Mouse (Mus musculus) small intestine, adult 2 months (tissue): ENCODE measurements around the gene Rap1gap2. TPM values are rescaled to one million over a fixed set of nuclear protein-coding genes. Genes with fewer than 3 reads are reported as not detected.

ENCODE experiments used
- H3K27ac ChIP-seq: fragments of 200-500 bp; 2 replicates; pipeline ENCODE4 v1.5.1; 2012; ENCODE audit warnings: low read depth, low read length, control low read depth, inconsistent platforms; ENCODE audit not compliant: insufficient read depth
- H3K27me3 ChIP-seq: fragments of 200-500 bp; 2 replicates; pipeline ENCODE4 v1.6.1; 2012; ENCODE audit warnings: mild to moderate bottlenecking, moderate library complexity, low read length, inconsistent platforms; ENCODE audit not compliant: control insufficient read depth, insufficient read depth
- H3K36me3 ChIP-seq: fragments of 200-500 bp; 2 replicates; pipeline ENCODE4 v1.6.1; 2012; ENCODE audit warnings: mild to moderate bottlenecking, low read length, control low read depth, inconsistent platforms; ENCODE audit not compliant: control insufficient read depth, insufficient read depth
- H3K4me1 ChIP-seq: fragments of 200-500 bp; 2 replicates; pipeline ENCODE4 v1.6.1; 2012; ENCODE audit warnings: low read length, inconsistent platforms, mixed read lengths; ENCODE audit not compliant: control insufficient read depth, insufficient read depth, insufficient read length
- H3K4me3 ChIP-seq: fragments of 200-500 bp; 2 replicates; pipeline ENCODE4 v1.5.1; 2012; ENCODE audit warnings: low read depth, mild to moderate bottlenecking, control low read depth, inconsistent platforms, low read length, moderate library complexity
- CTCF ChIP-seq: fragments of 200-500 bp; IDR thresholded peaks from 2 replicates; pipeline ENCODE4 v1.5.1; 2012; ENCODE audit warnings: low read depth, mild to moderate bottlenecking, control low read depth, inconsistent platforms, low read length, moderate library complexity, mixed read lengths; ENCODE audit not compliant: insufficient replicate concordance, insufficient read length; ENCODE audit errors: extremely low read depth
- POLR2A ChIP-seq: fragments of 200-500 bp; IDR thresholded peaks from 2 replicates; pipeline ENCODE4 v1.6.1; 2012; ENCODE audit warnings: low read depth, mild to moderate bottlenecking, control low read depth, inconsistent platforms, low read length, moderate library complexity
- WGBS: fragments of 180-500 bp; shearing (Covaris S2); methylation state at CpG from one replicate; pipeline ENCODE4 v1.1.7; 2018; 5-methylcytosine and 5-hydroxymethylcytosine counted together
- polyA plus RNA-seq: library from polyadenylated mRNA; depleted of rRNA; stranded (reverse); fragments of >200 nt; gene quantifications from 2 replicates; pipeline ENCODE4 v1.2.3, GENCODE M21; 2012

The Rap1gap2 gene
- polyA plus RNA-seq, 1 experiment, result 18.4 TPM

DNA sequence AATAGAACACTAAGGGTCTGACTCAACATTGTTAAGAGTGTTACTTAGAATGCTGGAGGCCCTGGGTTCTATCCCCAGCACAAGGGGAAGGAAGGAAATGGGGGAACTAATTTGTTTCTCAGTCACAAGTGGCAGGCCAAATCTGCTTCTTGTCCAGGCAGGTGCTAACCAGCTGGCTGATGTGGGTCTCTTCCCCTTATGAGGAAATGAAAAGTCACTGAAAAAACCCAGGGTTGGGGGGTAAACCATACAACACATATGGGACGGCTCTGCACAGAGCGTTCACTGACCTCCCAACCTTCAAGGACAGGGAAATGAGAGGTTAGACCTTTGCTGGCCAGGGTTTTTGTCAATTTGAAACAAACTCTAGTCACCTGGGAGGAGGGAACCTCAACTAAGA lies 77.7 kb downstream of the Rap1gap2 start:
- TF ChIP-seq POLR2A, result no peak
- no peak for TF ChIP-seq CTCF
- 89% methylated on average over 2 of the region's 2 CpGs for WGBS

GRCm38 (mm10) chr11:74532401-74532800 lies 78.3 kb downstream of the Rap1gap2 start:
- Histone ChIP-seq H3K27ac (no peak overlapping the region), H3K27me3 (no peaks in the 10 kb centered on the region), H3K36me3 (no peaks in the 10 kb centered on the region), H3K4me1 (peaks cover 12% of the 10 kb centered on the region), H3K4me3 (no peak overlapping the region)
- no peak for TF ChIP-seq CTCF
- TF ChIP-seq POLR2A, result no peak
- WGBS, result 79% methylated on average over 4 of the region's 4 CpGs

More for the DNA sequence above, 77.7 kb downstream of the Rap1gap2 start:
- no peak overlapping the region for H3K27ac ChIP-seq
- no peaks in the 10 kb centered on the region for H3K27me3 ChIP-seq
- no peak overlapping the region for H3K4me3 ChIP-seq
- peaks cover 12% of the 10 kb centered on the region for H3K4me1 ChIP-seq
- no peaks in the 10 kb centered on the region for H3K36me3 ChIP-seq

DNA sequence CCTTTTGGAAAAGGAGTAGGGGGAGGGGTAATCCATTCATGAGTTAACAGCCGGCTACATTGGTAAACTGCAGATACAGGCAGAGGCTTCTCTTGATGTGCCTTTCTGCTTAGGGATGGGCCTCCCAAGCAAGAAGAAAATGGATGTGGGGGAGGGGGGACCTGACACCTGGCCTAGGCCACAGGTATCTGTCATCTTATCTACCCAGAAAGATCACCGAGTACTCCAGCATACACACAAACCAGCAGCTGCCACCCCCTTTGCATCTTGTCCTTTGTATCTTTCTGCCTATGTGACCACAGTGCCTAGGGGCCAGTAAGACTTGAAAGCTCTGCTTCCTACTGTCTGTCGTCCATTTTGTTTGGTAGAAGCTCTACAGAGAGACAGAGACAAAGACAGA lies 79.0 kb downstream of the Rap1gap2 start:
- H3K36me3 ChIP-seq, result no peaks in the 10 kb centered on the region
- no peak overlapping the region for H3K4me3 ChIP-seq
- WGBS, result 58% methylated on average over 3 of the region's 3 CpGs
- TF ChIP-seq POLR2A, result no peak
- no peak for TF ChIP-seq CTCF
- H3K27me3 ChIP-seq, result no peaks in the 10 kb centered on the region
- no peak overlapping the region for H3K27ac ChIP-seq
- H3K4me1 ChIP-seq, result peaks cover 13% of the 10 kb centered on the region; the same call in 1 of the 2 replicates

DNA sequence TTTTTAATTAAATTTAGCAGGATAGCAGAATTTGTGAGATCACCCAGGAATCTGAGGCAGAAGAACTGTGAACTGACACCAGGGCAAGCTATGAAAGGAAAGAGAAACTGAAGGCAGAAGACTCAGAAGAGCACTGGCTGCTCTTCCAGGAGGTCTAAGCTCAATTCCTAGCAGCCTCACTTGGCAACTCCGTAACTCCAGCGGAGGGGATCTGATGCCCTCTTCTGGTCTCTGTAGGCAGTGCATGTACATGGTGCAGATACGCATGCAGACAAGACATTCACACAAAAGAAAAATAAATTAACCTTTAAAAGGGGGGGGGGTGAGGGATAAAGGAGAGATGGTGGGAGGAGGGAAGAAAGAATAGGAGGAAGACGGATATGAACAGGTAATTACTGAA lies 80.9 kb downstream of the Rap1gap2 start:
- Histone ChIP-seq H3K4me3 (no peak overlapping the region), H3K36me3 (no peaks in the 10 kb centered on the region), H3K27ac (no peak overlapping the region), H3K4me1 (peaks cover 9% of the 10 kb centered on the region; the same call in 1 of the 2 replicates), H3K27me3 (no peaks in the 10 kb centered on the region)
- 75% methylated on average over 4 of the region's 4 CpGs for WGBS
- TF ChIP-seq POLR2A (no peak), CTCF (peak; percentile 48; the same call in 1 of the 2 replicates)

DNA sequence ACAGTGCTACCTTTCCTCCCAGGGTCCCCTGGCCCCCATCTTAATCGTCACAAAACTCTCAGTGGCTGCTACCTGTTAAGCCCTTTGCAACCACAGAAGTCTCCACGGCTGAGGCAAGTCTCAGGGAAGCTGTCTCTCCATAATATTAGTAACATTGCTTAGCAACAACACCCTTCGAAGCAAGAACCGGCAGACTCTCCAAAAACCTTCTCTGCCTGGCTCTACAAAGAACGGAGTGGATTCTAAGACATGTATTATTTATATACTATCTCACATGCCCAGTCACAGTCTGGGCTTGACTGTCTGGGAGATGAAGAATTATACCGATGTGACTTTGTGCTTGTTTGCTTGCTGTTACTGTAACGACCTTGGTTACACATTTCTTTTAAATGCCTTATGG lies 83.2 kb downstream of the Rap1gap2 start:
- no peak for TF ChIP-seq CTCF
- no peak for TF ChIP-seq POLR2A
- WGBS, result 82% methylated on average over 7 of the region's 7 CpGs
- H3K27me3 ChIP-seq, result no peaks in the 10 kb centered on the region
- H3K4me3 ChIP-seq, result no peak overlapping the region
- H3K27ac ChIP-seq, result no peak overlapping the region
- H3K4me1 ChIP-seq, result peaks cover 13% of the 10 kb centered on the region
- H3K36me3 ChIP-seq, result no peaks in the 10 kb centered on the region

- WGBS, result 11% methylated on average over 18 of the region's 18 CpGs
- Histone ChIP-seq H3K4me3 (peak overlapping the region; percentile 21), H3K4me1 (peaks cover 17% of the 10 kb centered on the region), H3K27me3 (no peaks in the 10 kb centered on the region), H3K36me3 (no peaks in the 10 kb centered on the region), H3K27ac (no peak overlapping the region)
- TF ChIP-seq CTCF (peak; percentile 84; the same call in 1 of the 2 replicates), POLR2A (0 out of 2 replicates have a peak, but pooled peaks have one; percentile 37)
Measured at GRCm38 (mm10) chr11:74526180-74527158, 84.2 kb downstream of the Rap1gap2 start.

DNA sequence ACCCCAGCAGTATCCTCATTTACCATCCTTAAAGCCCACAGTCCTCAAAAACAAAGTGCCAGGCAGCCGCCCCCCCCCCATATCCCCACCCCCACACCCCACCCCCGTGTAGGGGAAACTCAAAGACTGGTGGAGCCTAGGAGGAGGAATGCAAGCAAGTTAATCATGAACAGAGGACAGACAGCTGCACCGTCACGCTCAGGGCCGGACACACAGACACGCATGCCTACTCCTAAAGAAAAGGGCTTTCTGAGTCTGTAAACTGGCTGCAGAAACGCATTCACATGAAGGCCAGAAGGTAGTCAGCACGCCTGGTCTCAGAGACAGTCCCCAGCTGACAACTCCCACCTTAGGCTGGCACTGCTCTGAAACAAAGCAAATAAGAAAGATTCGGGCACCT lies 85.1 kb downstream of the Rap1gap2 start:
- Histone ChIP-seq H3K4me1 (peaks cover 12% of the 10 kb centered on the region), H3K36me3 (no peaks in the 10 kb centered on the region), H3K27ac (no peak overlapping the region), H3K4me3 (no peak overlapping the region), H3K27me3 (no peaks in the 10 kb centered on the region)
- TF ChIP-seq CTCF, result no peak
- no peak for TF ChIP-seq POLR2A
- 57% methylated on average over 9 of the region's 9 CpGs for WGBS
